ENCODE assay signal across 8 mouse cellular contexts in genomic region chr1:164249332-164249711, GRCm38 (mm10). TPM values are rescaled to one million over a fixed set of nuclear protein-coding genes. Genes with fewer than 3 reads are reported as not detected.
A peak's percentile ranks its signal among the peaks of the same experiment; 100 is the strongest.
DNase-seq lines count a peak whose midpoint lies in the region.

No protein-coding gene starts in this region.

- H3K4me3 ChIP-seq in hindbrain, embryonic 10.5 days: peak overlapping the region; percentile 77
- peak overlapping the region; percentile 98 for H3K4me3 ChIP-seq in megakaryocyte, embryonic 14.5 days (replicated peaks)

- intact Hi-C loops in gastrocnemius, postnatal 14 days (cut with DNase I; ENCODE audit: low total_unique reads): no loop called here

- H3K36me3 ChIP-seq in hindbrain, embryonic 10.5 days: no peaks in the 10 kb centered on the region
- H3K36me3 ChIP-seq in megakaryocyte, embryonic 14.5 days (replicated peaks; ENCODE audit: low read length): peaks cover 11% of the 10 kb centered on the region

- peak overlapping the region; percentile 91 for H3K27ac ChIP-seq in hindbrain, embryonic 10.5 days

- H3K4me1 ChIP-seq in hindbrain, embryonic 10.5 days (replicated peaks): peaks cover 42% of the 10 kb centered on the region
- peaks cover 59% of the 10 kb centered on the region for H3K4me1 ChIP-seq in megakaryocyte, embryonic 14.5 days

- H3K9me3 ChIP-seq in hindbrain, embryonic 10.5 days: no peaks in the 10 kb centered on the region
- H3K9me3 ChIP-seq in megakaryocyte, embryonic 14.5 days: no peaks in the 10 kb centered on the region

- under 1% methylated on average over 33 of the region's 33 CpGs for WGBS in hindbrain, embryonic 10.5 days

- H3K27me3 ChIP-seq in hindbrain, embryonic 10.5 days (ENCODE audit: insufficient read depth, poor library complexity, severe bottlenecking): peaks cover 19% of the 10 kb centered on the region
- H3K27me3 ChIP-seq in megakaryocyte, embryonic 14.5 days (replicated peaks): no peaks in the 10 kb centered on the region

- DNase-seq in retina, postnatal 7 days (ENCODE audit: low read depth, low spot score): peak; percentile 5
- no peak for DNase-seq in retina, embryonic 14.5 days (ENCODE audit: low spot score)
- peak; percentile 47 for DNase-seq in c-Kit-positive CD71-positive TER-119-positive erythroid progenitor cells, embryonic 14.5 days (ENCODE audit: low spot score)
- DNase-seq in hindbrain, embryonic 10.5 days (ENCODE audit: low spot score): no peak
- no peak for DNase-seq in T-cell, adult 2 months (ENCODE audit: low spot score)
- DNase-seq in urinary bladder, postnatal 10 days (ENCODE audit: low spot score): no peak
- no peak for DNase-seq in gastrocnemius, postnatal 14 days

RNA-seq across cellular contexts. Expression of gene Slc19a2, which starts 0.5 kb away (rescaled TPM):
- polyA plus RNA-seq in hindbrain, embryonic 10.5 days (2016; fragmentation: Nextera tagmentation; extraction: Ambion mirVana): 8.2 and 12.5 TPM in 2 replicates
- polyA plus RNA-seq in megakaryocyte, embryonic 14.5 days (2012; ENCODE audit: insufficient read depth, low replicate concordance): 7.3 and 23.4 TPM in 2 replicates
- total RNA-seq in gastrocnemius, postnatal 14 days (2021): 1 to 10 TPM; 1.8 to 2.6 TPM

RNA-seq across cellular contexts. Expression of gene Ccdc181, which starts 26.1 kb away (rescaled TPM):
- polyA plus RNA-seq in hindbrain, embryonic 10.5 days (2016; fragmentation: Nextera tagmentation; extraction: Ambion mirVana): 11.2 and 12.2 TPM in 2 replicates
- 3.5 TPM in 1 of 2 replicates, not detected in the other for polyA plus RNA-seq in megakaryocyte, embryonic 14.5 days (2012; ENCODE audit: insufficient read depth, low replicate concordance)
- total RNA-seq in gastrocnemius, postnatal 14 days (2021): 1 to 10 TPM; 5.5 to 5.7 TPM

RNA-seq across cellular contexts. Expression of gene Nme7, which starts 54.6 kb away (rescaled TPM):
- polyA plus RNA-seq in hindbrain, embryonic 10.5 days (2016; fragmentation: Nextera tagmentation; extraction: Ambion mirVana): 30.7 and 31.8 TPM in 2 replicates
- 0.86 and 5.1 TPM in 2 replicates for polyA plus RNA-seq in megakaryocyte, embryonic 14.5 days (2012; ENCODE audit: insufficient read depth, low replicate concordance)
- 1 to 10 TPM; 3.0 to 3.1 TPM for total RNA-seq in gastrocnemius, postnatal 14 days (2021)

RNA-seq across cellular contexts. Expression of gene Blzf1, which starts 58.0 kb away (rescaled TPM):
- 26.2 and 26.4 TPM in 2 replicates for polyA plus RNA-seq in hindbrain, embryonic 10.5 days (2016; fragmentation: Nextera tagmentation; extraction: Ambion mirVana)
- 2.1 TPM in 1 of 2 replicates, not detected in the other for polyA plus RNA-seq in megakaryocyte, embryonic 14.5 days (2012; ENCODE audit: insufficient read depth, low replicate concordance)
- 10 to 100 TPM; 22.7 to 23.8 TPM for total RNA-seq in gastrocnemius, postnatal 14 days (2021)

Comparison
In these comparisons a context has a peak if more than half of its experiments do, and no peak if none do; other contexts are left out.
1. DNase-seq: peak in retina, postnatal 7 days (single experiment) and c-Kit-positive CD71-positive TER-119-positive erythroid progenitor cells, embryonic 14.5 days (single experiment); none in retina, embryonic 14.5 days (single experiment), hindbrain, embryonic 10.5 days (single experiment), T-cell, adult 2 months (single experiment), urinary bladder, postnatal 10 days (single experiment) and gastrocnemius, postnatal 14 days (single experiment).